Mouse (Mus musculus): ENCODE measurements at regions not wholly inside any gene's neighbourhood (a gene's known extent, or its start where the extent isn't known, plus 50 kb on each side); places are given as distances from the start of the nearest gene placed in this dataset.

GRCm38 (mm10) chr19:18318391-18318944, 313.2 kb downstream of the Ostf1 start:
- TF ChIP-seq POLR2A (IDR thresholded peaks at IDR 0.05; ENCODE audit: borderline replicate concordance, extremely low read depth, insufficient read depth, insufficient read length, poor library complexity, severe bottlenecking), result no peak
- no peak for TF ChIP-seq CTCF (IDR thresholded peaks at IDR 0.05; ENCODE audit: borderline replicate concordance, extremely low read depth, insufficient read depth, insufficient read length)

Data from brain, embryonic 14.5 days (tissue).